Mouse (Mus musculus): ENCODE measurements around the gene Pigv. TPM values are rescaled to one million over a fixed set of nuclear protein-coding genes. Genes with fewer than 3 reads are reported as not detected.

Gene Pigv
- polyA plus RNA-seq, 1 experiment from 2014 or later: 16.9 TPM

DNA sequence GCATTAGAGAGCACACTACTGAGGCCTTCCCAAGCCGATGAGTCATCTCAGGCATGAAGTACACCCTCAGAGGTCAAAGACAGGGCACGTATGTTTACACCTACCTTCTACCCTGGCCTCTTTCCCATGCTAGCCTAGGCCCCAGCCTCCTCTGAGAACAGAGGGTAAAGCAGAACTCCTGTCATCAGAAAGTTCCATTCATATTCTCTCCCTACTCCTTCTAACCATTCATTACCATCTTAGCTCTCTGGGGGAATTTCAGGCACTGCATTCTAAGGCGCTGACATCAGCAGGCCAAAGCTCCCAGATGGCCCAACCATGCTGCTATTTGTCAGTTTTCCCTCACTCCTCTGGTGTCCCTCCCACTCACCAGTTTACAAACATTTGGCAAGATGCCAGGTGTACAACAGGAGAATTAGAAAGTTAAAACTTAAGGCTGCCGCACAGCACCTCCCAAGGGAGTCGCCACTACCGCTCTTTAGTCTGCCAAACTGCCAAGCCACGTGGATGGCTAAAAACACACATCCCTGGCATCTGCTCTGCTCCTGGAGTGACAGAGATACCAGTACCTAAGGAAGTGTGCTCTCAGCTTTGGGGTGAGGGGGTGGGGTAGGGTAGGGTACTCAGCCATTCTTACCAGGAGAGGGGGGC is 16.1 kb upstream of the Pigv start:
- WGBS: 36% methylated on average over 7 of the region's 7 CpGs
- ATAC-seq: peak; percentile 79
- Histone ChIP-seq H3K4me3 (replicated peaks) (no peak overlapping the region), H3K27ac (no peak overlapping the region), H3K4me2 (replicated peaks) (no peak overlapping the region), H3K27me3 (replicated peaks) (no peaks in the 10 kb centered on the region), H3K36me3 (peaks cover 84% of the 10 kb centered on the region), H3K9me3 (no peaks in the 10 kb centered on the region), H3K9ac (no peak overlapping the region), H3K4me1 (replicated peaks) (peaks cover 33% of the 10 kb centered on the region)

DNA sequence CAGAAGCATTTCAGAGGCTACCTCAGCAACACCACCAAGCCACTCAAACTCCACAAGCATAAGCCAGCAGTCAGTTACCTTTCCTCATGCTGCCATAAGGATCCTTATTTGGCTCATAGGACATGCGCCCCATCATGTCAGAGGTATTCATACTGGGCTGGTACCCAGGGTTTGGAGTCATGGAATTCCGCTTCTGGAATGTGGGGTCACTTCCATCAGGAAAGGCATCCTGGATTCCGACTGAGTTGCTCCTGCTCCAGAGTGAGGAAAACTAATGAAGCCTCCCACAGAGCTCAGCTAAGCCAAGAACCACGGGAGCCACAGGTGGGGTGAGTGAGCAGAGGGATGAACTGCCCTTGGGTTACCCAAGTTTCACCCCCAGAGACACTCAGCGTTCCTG is 14.7 kb upstream of the Pigv start:
- H3K36me3 ChIP-seq: peaks cover 80% of the 10 kb centered on the region
- H3K4me3 ChIP-seq (replicated peaks): no peak overlapping the region
- no peak overlapping the region for H3K9ac ChIP-seq
- 89% methylated on average over 5 of the region's 5 CpGs for WGBS
- peaks cover 30% of the 10 kb centered on the region for H3K4me1 ChIP-seq (replicated peaks)
- H3K4me2 ChIP-seq (replicated peaks): no peak overlapping the region
- no peak overlapping the region for H3K27ac ChIP-seq
- no peak for ATAC-seq
- H3K9me3 ChIP-seq: no peaks in the 10 kb centered on the region
- H3K27me3 ChIP-seq (replicated peaks): no peaks in the 10 kb centered on the region

- H3K4me3 ChIP-seq (replicated peaks): no peak overlapping the region
- no peaks in the 10 kb centered on the region for H3K9me3 ChIP-seq
- no peaks in the 10 kb centered on the region for H3K27me3 ChIP-seq (replicated peaks)
- H3K4me2 ChIP-seq (replicated peaks): no peak overlapping the region
- H3K36me3 ChIP-seq: peaks cover 76% of the 10 kb centered on the region
- H3K4me1 ChIP-seq (replicated peaks): peaks cover 30% of the 10 kb centered on the region
- ATAC-seq: no peak
- H3K9ac ChIP-seq: no peak overlapping the region
- H3K27ac ChIP-seq: no peak overlapping the region
- 89% methylated on average over 11 of the region's 11 CpGs for WGBS
Measured at GRCm38 (mm10) chr4:133686512-133686911, 14.1 kb upstream of the Pigv start.

GRCm38 (mm10) chr4:133680206-133680786 is 7.8 kb upstream of the Pigv start:
- WGBS: 86% methylated on average over 14 of the region's 14 CpGs
- peaks cover 19% of the 10 kb centered on the region for H3K4me1 ChIP-seq (replicated peaks)
- no peak overlapping the region for H3K4me2 ChIP-seq (replicated peaks)
- no peak overlapping the region for H3K27ac ChIP-seq
- no peaks in the 10 kb centered on the region for H3K9me3 ChIP-seq
- peaks cover 50% of the 10 kb centered on the region for H3K36me3 ChIP-seq
- H3K27me3 ChIP-seq (replicated peaks): no peaks in the 10 kb centered on the region
- ATAC-seq: 0 out of 2 replicates have a peak, but pooled peaks have one; percentile 7
- H3K4me3 ChIP-seq (replicated peaks): no peak overlapping the region
- no peak overlapping the region for H3K9ac ChIP-seq

GRCm38 (mm10) chr4:133679629-133680028 is 7.2 kb upstream of the Pigv start:
- Histone ChIP-seq H3K4me3 (replicated peaks) (no peak overlapping the region), H3K27me3 (replicated peaks) (no peaks in the 10 kb centered on the region), H3K27ac (no peak overlapping the region), H3K36me3 (peaks cover 43% of the 10 kb centered on the region), H3K9me3 (no peaks in the 10 kb centered on the region), H3K4me2 (replicated peaks) (no peak overlapping the region), H3K4me1 (replicated peaks) (peaks cover 20% of the 10 kb centered on the region), H3K9ac (no peak overlapping the region)
- WGBS: 76% methylated on average over 7 of the region's 7 CpGs
- no peak for ATAC-seq

DNA sequence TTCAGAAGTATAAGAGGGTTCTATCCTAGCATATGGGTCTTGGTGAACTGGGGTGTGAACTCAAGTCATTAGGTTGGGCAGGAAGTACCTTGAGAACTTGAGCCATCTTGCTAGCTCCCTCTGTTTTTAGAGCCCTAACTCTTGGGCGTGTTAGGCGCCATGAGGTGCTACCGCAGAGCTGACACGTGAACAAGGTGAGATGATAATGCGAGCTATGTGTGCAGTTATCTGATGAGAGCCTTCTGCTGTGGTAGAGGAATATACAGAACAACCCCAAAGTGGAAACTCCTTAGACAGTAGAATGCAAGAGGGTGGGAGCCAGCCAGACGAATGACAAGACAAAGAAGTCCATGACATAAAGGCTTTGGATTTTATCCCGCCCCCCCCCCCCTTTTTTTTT is 4.8 kb upstream of the Pigv start:
- WGBS: 65% methylated on average over 7 of the region's 7 CpGs

DNA sequence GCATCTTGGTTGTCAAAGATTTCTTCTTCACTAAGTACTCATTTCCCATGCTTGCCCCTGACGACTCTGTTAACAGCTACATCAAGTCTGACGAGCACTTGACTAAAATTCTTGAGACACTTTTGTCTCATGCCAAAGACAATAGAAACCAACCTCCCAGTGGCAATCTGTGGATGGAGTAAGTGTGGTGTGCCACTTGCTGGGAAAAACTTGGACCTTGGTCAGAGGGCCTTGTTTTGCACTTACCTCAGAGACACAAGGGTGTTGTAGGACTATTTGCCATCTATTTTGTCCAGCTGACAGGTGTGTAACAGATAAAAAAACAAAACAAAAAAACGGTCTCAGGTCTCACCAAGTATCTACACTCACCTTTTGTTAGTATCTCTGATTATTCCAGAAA is 3.7 kb upstream of the Pigv start:
- no peaks in the 10 kb centered on the region for H3K9me3 ChIP-seq
- peak overlapping the region; percentile 58; the same call in 1 of the 2 replicates for H3K27ac ChIP-seq
- ATAC-seq: no peak
- H3K4me2 ChIP-seq (replicated peaks): no peak overlapping the region
- 25% methylated on average over 3 of the region's 3 CpGs for WGBS
- H3K4me3 ChIP-seq (replicated peaks): no peak overlapping the region
- peaks cover 33% of the 10 kb centered on the region for H3K4me1 ChIP-seq (replicated peaks)
- peaks cover 18% of the 10 kb centered on the region for H3K36me3 ChIP-seq
- H3K9ac ChIP-seq: no peak overlapping the region
- no peaks in the 10 kb centered on the region for H3K27me3 ChIP-seq (replicated peaks)

More for the DNA sequence above, 4.8 kb upstream of the Pigv start:
- H3K36me3 ChIP-seq: peaks cover 24% of the 10 kb centered on the region
- no peaks in the 10 kb centered on the region for H3K9me3 ChIP-seq
- no peak overlapping the region for H3K4me2 ChIP-seq (replicated peaks)
- peaks cover 33% of the 10 kb centered on the region for H3K4me1 ChIP-seq (replicated peaks)
- H3K27me3 ChIP-seq (replicated peaks): no peaks in the 10 kb centered on the region
- ATAC-seq: no peak
- no peak overlapping the region for H3K27ac ChIP-seq
- no peak overlapping the region for H3K4me3 ChIP-seq (replicated peaks)
- H3K9ac ChIP-seq: no peak overlapping the region

GRCm38 (mm10) chr4:133675594-133676016 is 3.2 kb upstream of the Pigv start:
- peak; percentile 9; the same call in 1 of the 2 replicates for ATAC-seq
- Histone ChIP-seq H3K27me3 (replicated peaks) (no peaks in the 10 kb centered on the region), H3K27ac (peak overlapping the region; percentile 58; the same call in 1 of the 2 replicates), H3K36me3 (peaks cover 13% of the 10 kb centered on the region), H3K9ac (no peak overlapping the region), H3K4me3 (replicated peaks) (no peak overlapping the region), H3K4me1 (replicated peaks) (peaks cover 36% of the 10 kb centered on the region), H3K4me2 (replicated peaks) (no peak overlapping the region; the same call in 1 of the 2 replicates), H3K9me3 (no peaks in the 10 kb centered on the region)
- WGBS: 6% methylated on average over 5 of the region's 5 CpGs

DNA sequence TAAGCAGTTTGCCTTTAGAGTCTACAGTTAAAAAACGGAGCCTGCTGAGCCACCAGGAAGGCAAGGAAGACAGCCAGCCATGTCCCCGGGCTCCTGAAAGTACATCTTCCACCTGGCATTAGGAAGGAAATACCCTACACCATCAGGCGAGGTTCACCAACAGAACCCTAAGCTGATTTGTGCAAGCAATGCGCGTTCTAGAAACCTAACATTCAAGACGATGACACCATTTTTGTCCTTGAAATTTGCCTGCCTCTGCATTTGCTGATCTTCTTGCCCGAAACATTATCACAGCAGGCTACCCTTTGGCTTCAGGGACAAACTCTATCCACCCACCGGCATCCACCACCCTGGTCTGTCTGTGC is 1.9 kb upstream of the Pigv start:
- ATAC-seq: no peak
- Histone ChIP-seq H3K27me3 (replicated peaks) (no peaks in the 10 kb centered on the region), H3K4me3 (replicated peaks) (no peak overlapping the region), H3K9ac (no peak overlapping the region), H3K36me3 (peaks cover 5% of the 10 kb centered on the region; the same call in 1 of the 2 replicates), H3K9me3 (no peaks in the 10 kb centered on the region), H3K4me2 (replicated peaks) (peak overlapping the region; percentile 72), H3K4me1 (replicated peaks) (peaks cover 48% of the 10 kb centered on the region), H3K27ac (peak overlapping the region; percentile 98)
- 54% methylated on average over 8 of the region's 8 CpGs for WGBS

DNA sequence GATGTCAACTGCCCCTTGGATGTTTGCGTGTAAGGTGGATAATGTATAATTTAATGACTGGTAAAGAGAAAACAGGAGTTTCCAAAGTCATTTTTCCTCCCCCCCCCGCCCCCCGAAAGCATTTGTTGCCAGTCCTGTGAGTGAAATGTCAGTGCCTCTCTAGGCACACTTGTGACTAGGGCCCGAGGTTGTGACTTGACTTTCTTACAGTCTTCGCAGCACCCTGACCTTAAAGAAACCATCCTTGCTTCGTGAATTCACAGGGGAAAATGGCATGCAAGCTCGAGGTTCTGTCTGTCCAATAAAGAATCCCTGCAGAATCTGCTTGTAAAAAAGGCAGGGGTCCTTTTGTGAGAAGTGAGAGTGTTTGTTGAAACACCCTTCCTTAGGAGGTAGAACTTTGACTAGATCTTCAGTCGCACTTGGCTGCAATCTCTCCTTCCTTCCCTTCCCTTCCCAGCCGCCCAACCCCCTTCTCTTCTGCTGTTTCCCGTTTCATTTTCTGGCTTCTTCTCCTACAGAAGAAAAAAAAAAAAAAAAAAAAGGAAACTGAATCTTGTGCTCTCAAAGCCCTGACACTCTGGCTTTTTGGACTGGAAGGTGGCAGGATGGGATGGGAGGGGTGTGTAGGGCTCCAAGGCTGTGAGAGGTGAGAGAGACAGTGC is 1.4 kb upstream of the Pigv start:
- H3K9me3 ChIP-seq: no peaks in the 10 kb centered on the region
- H3K4me2 ChIP-seq (replicated peaks): peak overlapping the region; percentile 72
- ATAC-seq: no peak
- H3K4me3 ChIP-seq (replicated peaks): peak overlapping the region; percentile 62; the same call in 1 of the 2 replicates
- 0 out of 2 replicates have a peak, but pooled peaks cover 3% of the 10 kb centered on the region for H3K36me3 ChIP-seq
- 22% methylated on average over 10 of the region's 10 CpGs for WGBS
- peak overlapping the region; percentile 98 for H3K27ac ChIP-seq
- H3K4me1 ChIP-seq (replicated peaks): peaks cover 48% of the 10 kb centered on the region
- H3K9ac ChIP-seq: peak overlapping the region; percentile 80; the same call in 1 of the 2 replicates
- no peaks in the 10 kb centered on the region for H3K27me3 ChIP-seq (replicated peaks)

DNA sequence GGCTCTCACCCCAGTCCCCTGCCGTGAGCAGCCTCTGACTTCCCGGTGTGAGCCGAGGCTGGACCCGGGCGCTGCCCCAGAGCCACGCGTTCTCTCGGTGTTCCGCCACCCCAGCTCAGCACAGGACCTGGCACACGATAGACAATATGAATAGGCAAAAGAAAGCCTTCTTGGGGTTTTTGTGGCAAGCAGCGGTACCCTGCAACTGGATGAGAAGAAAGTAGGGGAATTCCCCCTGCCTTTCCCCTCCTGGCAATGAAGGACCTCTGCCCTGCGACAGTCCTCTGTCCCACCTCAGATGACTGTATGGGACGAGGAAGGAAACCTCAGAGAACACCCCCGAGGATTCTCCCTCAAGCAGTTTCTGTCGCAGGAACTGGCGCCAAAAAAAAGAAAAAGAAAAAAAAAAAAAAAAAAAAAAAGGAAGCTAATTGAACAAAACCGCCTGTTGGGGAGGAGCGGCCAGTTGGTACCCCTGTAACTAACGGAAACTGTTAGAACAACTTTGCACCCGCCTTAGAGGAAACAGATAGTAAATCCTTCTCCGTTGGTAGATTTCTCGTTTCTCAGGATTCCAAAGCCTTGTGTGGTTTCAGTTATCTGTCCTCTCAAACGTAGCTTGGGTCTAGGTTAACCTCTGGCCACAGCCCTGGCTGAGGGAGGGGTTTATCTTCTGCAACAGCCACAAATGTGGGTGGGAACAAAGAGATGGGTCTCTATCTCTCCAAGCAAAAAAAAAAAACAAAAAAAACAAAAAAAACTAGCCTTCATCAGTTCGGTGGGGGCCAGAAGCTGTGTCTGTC is 599 bp upstream of the Pigv start:
- ATAC-seq: peak; percentile 4; the same call in 1 of the 2 replicates

More for the DNA sequence above, 599 bp upstream of the Pigv start:
- Histone ChIP-seq H3K4me2 (replicated peaks) (peak overlapping the region; percentile 72), H3K4me1 (replicated peaks) (peaks cover 48% of the 10 kb centered on the region), H3K36me3 (0 out of 2 replicates have a peak, but pooled peaks cover 3% of the 10 kb centered on the region), H3K27me3 (replicated peaks) (no peaks in the 10 kb centered on the region), H3K4me3 (replicated peaks) (peak overlapping the region; percentile 62), H3K27ac (peak overlapping the region; percentile 98), H3K9me3 (no peaks in the 10 kb centered on the region), H3K9ac (peak overlapping the region; percentile 80)
- under 1% methylated on average over 23 of the region's 24 CpGs for WGBS
